Mouse (Mus musculus): ENCODE results near the gene Spp1.

- no peak for TF ChIP-seq CTCF (conservative IDR thresholded peaks at IDR 0.05; ENCODE audit: low read length)
- TF ChIP-seq POU5F1 (IDR thresholded peaks at IDR 0.05; ENCODE audit: borderline replicate concordance, low read length), result no peak
- TF ChIP-seq NANOG (IDR thresholded peaks at IDR 0.05; ENCODE audit: borderline replicate concordance, low read length), result no peak
Measured at GRCm38 (mm10) chr5:104449491-104449890, 14.6 kb downstream of the Spp1 start.

Measured in E14TG2a.4 (cell line).